Mouse (Mus musculus): ENCODE results near the gene Gm44596.

DNA sequence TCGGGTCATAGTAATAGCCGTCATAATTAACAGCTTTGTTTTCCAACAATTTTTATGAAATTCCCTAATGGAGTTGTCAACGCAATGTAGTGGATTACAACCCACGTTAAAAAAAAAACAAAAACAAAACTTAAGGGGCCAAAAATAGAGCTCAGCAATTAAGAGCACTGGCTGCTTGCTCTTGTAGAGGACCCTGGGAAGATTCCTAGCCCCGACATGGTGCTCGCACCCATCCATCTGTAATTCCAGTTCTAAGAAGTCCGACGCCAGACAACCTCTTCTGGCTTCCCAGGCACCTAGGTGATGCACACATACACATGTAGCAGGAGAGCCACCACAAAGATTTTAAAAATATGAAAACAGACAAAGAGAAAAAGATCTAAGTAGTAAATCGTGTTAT is 49.7 kb downstream of the Gm44596 start:
- TF ChIP-seq CTCF (IDR thresholded peaks at IDR 0.05; ENCODE audit: low read depth, low read length) (no peak), POLR2A (IDR thresholded peaks at IDR 0.05; ENCODE audit: insufficient read depth, low read length) (no peak)
